Mouse (Mus musculus) hindbrain, embryonic 15.5 days (tissue): ENCODE data around the gene S100a9. TPM values are rescaled to one million over a fixed set of nuclear protein-coding genes. Genes with fewer than 3 reads are reported as not detected.

Experiments
- ATAC-seq: fragments of 200-750 bp; cut with Nextera tagmentation; 2 replicates; pipeline ENCODE4 v1.8.0; 2017; ENCODE audit warnings: low read depth, moderate number of reproducible peaks, moderate TSS enrichment; ENCODE audit not compliant: low FRiP score
- H3K27ac ChIP-seq: fragments of 300-500 bp; sonication (generic); replicated peaks from 2 replicates; pipeline ENCODE4 v1.5.1; 2015; ENCODE audit warnings: mild to moderate bottlenecking, inconsistent platforms
- H3K27me3 ChIP-seq: fragments of 300-500 bp; sonication (generic); 2 replicates; pipeline ENCODE4 v1.6.1; 2015; ENCODE audit warnings: control low read depth, inconsistent platforms
- H3K36me3 ChIP-seq: fragments of 300-500 bp; sonication (generic); 2 replicates; pipeline ENCODE4 v1.6.1; 2015; ENCODE audit warnings: control low read depth, inconsistent platforms
- H3K4me1 ChIP-seq: fragments of 300-500 bp; sonication (generic); replicated peaks from 2 replicates; pipeline ENCODE4 v1.6.1; 2015; ENCODE audit warnings: control low read depth, inconsistent platforms
- H3K4me2 ChIP-seq: fragments of 300-500 bp; sonication (generic); 2 replicates; pipeline ENCODE4 v1.6.1; 2015; ENCODE audit warnings: moderate library complexity, mild to moderate bottlenecking, inconsistent platforms
- H3K4me3 ChIP-seq: fragments of 300-500 bp; sonication (generic); 2 replicates; pipeline ENCODE4 v1.5.1; 2015; ENCODE audit warnings: mild to moderate bottlenecking, inconsistent platforms
- H3K9ac ChIP-seq: fragments of 300-500 bp; sonication (generic); 2 replicates; pipeline ENCODE4 v1.6.1; 2015; ENCODE audit warnings: inconsistent platforms
- H3K9me3 ChIP-seq: fragments of 300-500 bp; sonication (generic); 2 replicates; pipeline ENCODE4 v1.6.1; 2016; ENCODE audit warnings: control low read depth, inconsistent platforms
- WGBS: fragments of 180-500 bp; shearing (Covaris S2); methylation state at CpG from one replicate; pipeline ENCODE4 v1.1.7; 2015; 5-methylcytosine and 5-hydroxymethylcytosine counted together
- polyA plus RNA-seq: library from polyadenylated mRNA; unstranded; fragments of >200 nt; fragmentation: Nextera tagmentation; extraction: Ambion mirVana; gene quantifications from 2 replicates; pipeline ENCODE4 v1.2.1, GENCODE M21; 2015

Gene S100a9
- polyA plus RNA-seq, 1 experiment from 2014 or later: 4.7 TPM

DNA sequence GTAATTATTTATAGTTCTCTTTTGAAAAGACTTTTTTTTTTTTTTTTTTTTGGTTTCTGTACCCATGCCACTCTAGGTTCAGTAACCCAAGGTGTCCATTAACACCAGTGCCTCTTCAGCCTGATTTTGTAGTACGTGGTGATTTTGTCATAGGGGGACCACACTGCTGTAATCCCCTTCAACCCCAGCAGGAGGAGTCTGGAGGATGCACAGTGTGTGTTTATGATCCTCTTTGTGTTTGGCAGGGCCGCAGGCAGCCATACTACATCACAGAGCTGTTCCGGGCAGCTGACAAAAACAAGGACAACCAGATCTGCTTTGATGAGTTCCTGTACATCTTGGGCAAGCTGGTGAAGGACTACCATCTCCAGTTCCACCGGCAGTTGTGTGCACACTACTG is 38.1 kb downstream of the S100a9 start:
- 77% methylated on average over 4 of the region's 4 CpGs for WGBS
- Histone ChIP-seq H3K27me3 (no peaks in the 10 kb centered on the region), H3K9me3 (no peaks in the 10 kb centered on the region), H3K4me3 (no peak overlapping the region), H3K4me1 (no peaks in the 10 kb centered on the region), H3K36me3 (no peaks in the 10 kb centered on the region), H3K4me2 (no peak overlapping the region), H3K27ac (no peak overlapping the region), H3K9ac (no peak overlapping the region)
- no peak for ATAC-seq

DNA sequence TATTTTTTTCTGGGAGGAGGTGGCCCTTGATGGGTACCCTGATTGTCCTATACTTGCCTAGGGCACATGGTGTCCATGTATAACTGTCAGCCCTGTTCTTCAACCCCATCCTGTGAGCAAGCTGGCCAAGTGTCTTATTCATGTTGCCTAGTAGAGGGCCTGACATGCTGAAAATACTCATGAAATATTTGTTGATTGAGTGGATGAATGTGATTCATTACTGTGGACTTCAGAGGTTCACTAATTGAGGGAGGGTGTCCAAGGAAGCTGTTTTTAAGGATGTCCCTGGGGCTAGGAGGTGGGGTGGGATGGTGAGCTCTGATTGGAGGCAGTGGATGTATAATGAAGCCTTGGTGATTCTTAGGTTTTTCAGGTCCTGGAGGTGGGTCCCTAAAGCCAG is 41.8 kb downstream of the S100a9 start, which contains the start of gene S100a7a:
Gene S100a7a (plus strand): TSS at position 301 of the 400 bp plus-strand sequence.
- no peaks in the 10 kb centered on the region for H3K9me3 ChIP-seq
- no peak within 1 kb of the TSS for H3K9ac ChIP-seq
- H3K27me3 ChIP-seq: no peaks in the 10 kb centered on the region
- no peak within 1 kb of the TSS for H3K4me2 ChIP-seq
- ATAC-seq: no peak
- no peaks in the 10 kb centered on the region for H3K4me1 ChIP-seq
- no peaks in the 10 kb centered on the region for H3K36me3 ChIP-seq
- no peak within 1 kb of the TSS for H3K4me3 ChIP-seq
- no peak within 1 kb of the TSS for H3K27ac ChIP-seq

DNA sequence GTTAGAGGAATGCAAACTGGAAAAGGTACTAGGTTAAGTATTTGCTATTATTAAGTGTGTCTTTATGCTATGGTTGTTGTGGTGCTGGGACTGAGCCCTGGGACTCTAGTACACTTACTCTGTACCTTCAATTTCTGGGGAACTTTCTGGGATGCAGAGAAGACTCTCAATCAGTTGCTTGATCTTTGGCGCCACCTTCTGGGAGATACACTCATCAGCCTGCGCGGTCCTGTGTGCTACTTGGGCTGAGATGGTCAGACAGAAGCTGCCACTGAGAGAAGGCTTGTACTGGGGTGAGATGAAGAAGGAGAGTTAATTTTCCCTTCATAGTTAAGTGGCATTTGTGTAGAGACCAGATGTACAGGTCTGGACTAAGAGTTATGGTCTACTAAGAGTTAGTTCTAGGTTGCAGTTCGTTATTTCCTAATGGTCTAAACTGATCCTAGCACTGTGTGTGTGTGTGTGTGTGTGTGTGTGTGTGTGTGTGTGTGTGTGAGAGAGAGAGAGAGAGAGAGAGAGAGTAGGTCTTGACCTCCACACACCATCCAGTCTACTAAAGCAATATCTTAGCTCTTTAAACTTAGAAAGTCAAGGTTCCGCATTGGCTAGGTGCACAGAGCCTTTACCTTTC is 42.5 kb downstream of the S100a9 start:
- H3K27ac ChIP-seq: no peak overlapping the region
- H3K4me2 ChIP-seq: no peak overlapping the region
- no peaks in the 10 kb centered on the region for H3K36me3 ChIP-seq
- H3K9ac ChIP-seq: no peak overlapping the region
- ATAC-seq: peak; percentile 93
- H3K4me1 ChIP-seq: no peaks in the 10 kb centered on the region
- 35% methylated on average over 5 of the region's 5 CpGs for WGBS
- H3K4me3 ChIP-seq: no peak overlapping the region
- H3K27me3 ChIP-seq: no peaks in the 10 kb centered on the region
- H3K9me3 ChIP-seq: no peaks in the 10 kb centered on the region

DNA sequence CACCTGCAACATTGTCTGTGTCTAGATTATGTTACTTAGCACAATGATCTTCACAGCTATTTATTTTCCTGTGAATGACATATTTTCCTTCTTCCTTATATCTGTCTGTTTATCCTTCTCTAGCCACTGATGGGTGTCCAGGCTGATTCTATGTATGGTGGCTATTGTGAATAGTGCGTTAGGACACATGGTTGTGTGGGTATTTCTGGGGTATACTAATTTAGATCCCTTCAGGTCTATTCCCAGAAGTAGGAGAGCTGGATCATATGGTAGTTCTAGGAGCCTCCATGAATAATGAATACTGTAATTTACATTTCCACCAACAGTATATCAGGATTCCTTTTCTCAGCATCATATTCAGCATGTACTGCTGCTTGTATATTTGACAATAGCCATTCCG is 45.7 kb downstream of the S100a9 start:
- ATAC-seq: no peak
- WGBS: 81% methylated on average over 2 of the region's 2 CpGs
- no peak overlapping the region for H3K9ac ChIP-seq

DNA sequence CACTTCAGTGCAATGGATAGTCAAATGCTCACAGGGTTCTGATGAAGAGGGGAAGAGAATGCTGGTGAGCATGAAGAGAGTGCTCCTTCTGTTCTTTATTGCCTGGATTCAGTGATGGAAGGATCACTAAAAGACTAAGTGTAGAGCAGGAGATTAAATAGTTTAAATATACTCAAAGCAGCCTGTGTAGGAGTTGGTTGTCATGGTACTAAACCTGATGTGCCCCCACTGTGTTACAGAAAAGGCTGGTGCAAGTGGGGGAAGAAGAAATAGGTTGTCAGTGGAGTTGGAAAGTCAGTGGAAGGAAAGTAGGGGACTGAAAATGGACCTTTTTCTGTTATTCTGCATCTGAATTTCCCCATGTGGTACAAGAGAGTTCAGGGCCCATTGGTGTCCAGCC is 46.5 kb downstream of the S100a9 start:
- no peaks in the 10 kb centered on the region for H3K36me3 ChIP-seq

More for the DNA sequence above, 45.7 kb downstream of the S100a9 start:
- no peaks in the 10 kb centered on the region for H3K27me3 ChIP-seq
- no peaks in the 10 kb centered on the region for H3K9me3 ChIP-seq
- no peak overlapping the region for H3K4me3 ChIP-seq
- H3K4me1 ChIP-seq: no peaks in the 10 kb centered on the region
- no peaks in the 10 kb centered on the region for H3K36me3 ChIP-seq
- no peak overlapping the region for H3K4me2 ChIP-seq
- H3K27ac ChIP-seq: no peak overlapping the region

DNA sequence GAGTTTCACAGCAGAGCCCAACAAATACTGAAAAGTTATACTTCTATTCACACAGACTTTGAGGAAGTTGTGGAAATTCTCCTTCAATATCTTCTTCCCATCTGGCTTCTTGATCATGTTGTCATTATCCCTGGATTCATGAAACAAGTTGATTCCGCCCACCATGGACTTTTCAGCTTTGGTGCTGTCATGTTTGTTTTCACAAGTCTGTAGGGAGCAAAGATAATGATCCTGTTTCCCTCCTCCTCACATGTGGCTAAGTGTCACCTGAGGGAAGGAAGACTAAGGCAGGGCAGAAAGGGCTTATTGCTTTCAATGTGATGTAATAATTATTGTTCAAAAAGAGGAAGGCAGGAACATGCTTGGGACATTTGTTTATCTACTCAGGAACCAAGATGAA is 48.2 kb downstream of the S100a9 start:
- no peak for ATAC-seq
- H3K4me3 ChIP-seq: no peak overlapping the region
- H3K4me2 ChIP-seq: no peak overlapping the region
- 83% methylated on average over 1 of the region's 1 CpGs for WGBS
- no peaks in the 10 kb centered on the region for H3K36me3 ChIP-seq
- H3K27me3 ChIP-seq: no peaks in the 10 kb centered on the region
- no peak overlapping the region for H3K9ac ChIP-seq
- no peak overlapping the region for H3K27ac ChIP-seq
- no peaks in the 10 kb centered on the region for H3K9me3 ChIP-seq
- H3K4me1 ChIP-seq: no peaks in the 10 kb centered on the region

More for the DNA sequence above, 46.5 kb downstream of the S100a9 start:
- Histone ChIP-seq H3K9ac (no peak overlapping the region), H3K4me1 (no peaks in the 10 kb centered on the region), H3K4me2 (no peak overlapping the region), H3K27ac (no peak overlapping the region), H3K4me3 (no peak overlapping the region), H3K27me3 (no peaks in the 10 kb centered on the region), H3K9me3 (no peaks in the 10 kb centered on the region)
- ATAC-seq: no peak

DNA sequence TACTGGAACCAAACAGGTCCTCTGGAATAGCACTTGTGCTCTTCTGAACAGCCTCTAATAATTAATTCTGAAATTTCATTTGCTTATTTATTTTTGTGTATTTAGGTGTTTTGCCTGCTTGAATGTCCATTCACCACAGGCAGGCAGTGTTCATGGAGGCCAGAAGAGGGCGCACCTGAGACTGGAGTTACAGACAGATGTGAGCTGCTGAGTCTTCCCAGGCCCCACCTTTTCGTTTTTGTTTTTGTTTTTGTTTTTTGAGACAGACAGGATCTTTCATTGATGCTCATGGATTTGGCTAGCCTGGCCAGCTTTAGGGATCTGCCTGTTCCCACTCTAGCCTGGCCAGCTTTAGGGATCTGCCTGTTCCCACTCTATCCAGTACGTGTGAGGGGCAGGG is 51.3 kb downstream of the S100a9 start:
- 48% methylated on average over 3 of the region's 3 CpGs for WGBS
- Histone ChIP-seq H3K36me3 (no peaks in the 10 kb centered on the region), H3K4me3 (no peak overlapping the region), H3K4me2 (no peak overlapping the region), H3K9me3 (no peaks in the 10 kb centered on the region), H3K4me1 (no peaks in the 10 kb centered on the region), H3K27me3 (no peaks in the 10 kb centered on the region), H3K9ac (no peak overlapping the region), H3K27ac (no peak overlapping the region)
- ATAC-seq: no peak

Other genes starting within 250 kb of the S100a9 start
- 2.4 and 2.8 TPM in 2 replicates for gene Npr1, start 229.9 kb downstream of the S100a9 start, polyA plus RNA-seq
- 231 and 240 TPM in 2 replicates for gene Ilf2, start 219.6 kb downstream of the S100a9 start, polyA plus RNA-seq
- gene Snapin, start 204.7 kb downstream of the S100a9 start, polyA plus RNA-seq: 90.1 and 93.1 TPM in 2 replicates
- gene Chtop, start 186.2 kb downstream of the S100a9 start, polyA plus RNA-seq: 173 and 176 TPM in 2 replicates
- gene S100a1, start 181.3 kb downstream of the S100a9 start, polyA plus RNA-seq: 19.9 and 23.6 TPM in 2 replicates
- gene S100a13, start 181.3 kb downstream of the S100a9 start, polyA plus RNA-seq: 11.8 and 13.9 TPM in 2 replicates
- gene S100a14, start 168.9 kb downstream of the S100a9 start, polyA plus RNA-seq: 0.29 TPM in 1 of 2 replicates, not detected in the other
- gene S100a16, start 158.5 kb downstream of the S100a9 start, polyA plus RNA-seq: 41.8 and 44.3 TPM in 2 replicates
- gene S100a3, start 135.1 kb downstream of the S100a9 start, polyA plus RNA-seq: 1.4 and 2.7 TPM in 2 replicates
- gene S100a2, start 105.5 kb downstream of the S100a9 start, polyA plus RNA-seq: not detected in 2 replicates
- not detected in 2 replicates for gene Gm42674, start 93.8 kb downstream of the S100a9 start, polyA plus RNA-seq
- 1.0 and 1.2 TPM in 2 replicates for gene S100a4, start 92.0 kb downstream of the S100a9 start, polyA plus RNA-seq
- gene S100a5, start 87.2 kb downstream of the S100a9 start, polyA plus RNA-seq: not detected in 2 replicates
- gene S100a6, start 82.8 kb downstream of the S100a9 start, polyA plus RNA-seq: 24.1 and 33.1 TPM in 2 replicates
- gene S100a7a, start 41.7 kb downstream of the S100a9 start, polyA plus RNA-seq: not detected in 2 replicates
- 7.4 and 7.5 TPM in 2 replicates for gene S100a8, start 26.7 kb downstream of the S100a9 start, polyA plus RNA-seq
- not detected in 2 replicates for gene Pglyrp4, start 31.2 kb upstream of the S100a9 start, polyA plus RNA-seq
- gene Gm5849, start 82.2 kb upstream of the S100a9 start, polyA plus RNA-seq: not detected in 2 replicates